Mouse (Mus musculus) 3T3-L1 (cell line): Measurements from ENCODE around the gene 9330161L09Rik.

Source experiments
- DNase-seq: peaks from one replicate; pipeline ENCODE4 v3.0.0-alpha.2; 2015; ENCODE audit warnings: low read depth, low spot score

The 9330161L09Rik gene

GRCm38 (mm10) chr12:103389348-103389727, 18.3 kb downstream of the 9330161L09Rik start:
- peak; percentile 27 for DNase-seq

- DNase-seq: peak; percentile 96
Observed at GRCm38 (mm10) chr12:103388505-103389347, 18.9 kb downstream of the 9330161L09Rik start, which contains the start of gene Otub2. Gene Otub2 (plus strand): TSS chr12:103388682.

GRCm38 (mm10) chr12:103380226-103380625, 27.4 kb downstream of the 9330161L09Rik start:
- peak; percentile 20 for DNase-seq

GRCm38 (mm10) chr12:103376774-103377173, 30.8 kb downstream of the 9330161L09Rik start:
- DNase-seq: no peak

- no peak for DNase-seq
Observed at GRCm38 (mm10) chr12:103376124-103376523, 31.5 kb downstream of the 9330161L09Rik start.

GRCm38 (mm10) chr12:103373530-103374236, 33.9 kb downstream of the 9330161L09Rik start:
- no peak for DNase-seq

GRCm38 (mm10) chr12:103371711-103372110, 35.9 kb downstream of the 9330161L09Rik start:
- DNase-seq: peak; percentile 62

- no peak for DNase-seq
Observed at GRCm38 (mm10) chr12:103370861-103371260, 36.8 kb downstream of the 9330161L09Rik start.

GRCm38 (mm10) chr12:103368777-103369176, 38.8 kb downstream of the 9330161L09Rik start:
- no peak for DNase-seq

- DNase-seq: no peak
Observed at GRCm38 (mm10) chr12:103368326-103368669, 39.3 kb downstream of the 9330161L09Rik start.

- DNase-seq: peak; percentile 53
Observed at GRCm38 (mm10) chr12:103367620-103368325, 39.8 kb downstream of the 9330161L09Rik start.

- DNase-seq: no peak
Observed at GRCm38 (mm10) chr12:103367171-103367570, 40.4 kb downstream of the 9330161L09Rik start.

GRCm38 (mm10) chr12:103362336-103362735, 45.3 kb downstream of the 9330161L09Rik start:
- DNase-seq: no peak

- no peak for DNase-seq
Observed at GRCm38 (mm10) chr12:103361539-103362307, 45.9 kb downstream of the 9330161L09Rik start.

GRCm38 (mm10) chr12:103360812-103361211, 46.8 kb downstream of the 9330161L09Rik start:
- no peak for DNase-seq

- no peak for DNase-seq
Observed at GRCm38 (mm10) chr12:103358951-103359801, 48.4 kb downstream of the 9330161L09Rik start.

GRCm38 (mm10) chr12:103358216-103358615, 49.4 kb downstream of the 9330161L09Rik start:
- DNase-seq: no peak
